Mouse (Mus musculus): ENCODE measurements around the gene Rbm11.

DNA sequence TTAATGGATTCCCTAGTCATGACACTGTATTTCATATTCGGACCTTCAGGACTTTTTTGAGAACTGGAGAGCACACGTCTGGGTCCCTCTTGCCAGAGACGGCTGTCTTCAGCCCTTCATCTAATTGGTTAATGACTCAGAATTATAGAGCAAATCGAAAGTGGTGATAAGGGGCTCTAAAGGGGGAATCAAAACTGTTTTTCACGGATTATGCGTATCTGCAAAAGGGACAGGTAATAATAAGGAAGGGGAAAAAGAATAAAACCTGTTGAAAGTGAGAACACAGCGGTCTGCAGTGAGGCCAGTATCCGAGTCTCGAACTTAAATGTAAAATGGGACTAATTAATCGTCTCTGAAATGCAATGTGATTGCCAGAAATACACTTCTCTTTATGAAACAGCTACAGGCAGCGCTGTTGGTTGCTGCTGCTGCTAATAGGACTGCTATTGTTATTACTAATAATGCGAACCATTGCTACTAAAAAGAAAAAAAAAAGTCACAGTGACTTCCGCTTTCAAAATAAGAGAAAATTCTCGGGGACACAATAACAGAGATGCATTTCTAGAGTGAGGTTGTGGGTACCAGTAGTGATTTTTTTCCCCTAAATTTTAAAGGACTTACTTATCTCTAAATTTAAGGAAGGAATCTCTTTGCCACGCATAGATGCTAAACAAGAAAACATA is 998 bp downstream of the Rbm11 start:
- TF ChIP-seq CTCF (IDR thresholded peaks at IDR 0.05; ENCODE audit: borderline replicate concordance, extremely low read depth, insufficient read depth, insufficient read length) = no peak
- no peak for TF ChIP-seq POLR2A (IDR thresholded peaks at IDR 0.05; ENCODE audit: borderline replicate concordance, extremely low read depth, insufficient read depth, insufficient read length, poor library complexity, severe bottlenecking)

All from brain, embryonic 14.5 days (tissue).